Mouse (Mus musculus) midbrain, embryonic 15.5 days (tissue): ENCODE measurements around the gene Clec1b. TPM values are rescaled to one million over a fixed set of nuclear protein-coding genes. Genes with fewer than 3 reads are reported as not detected.

Experiments used
- ATAC-seq: fragments of 200-750 bp; cut with Nextera tagmentation; replicated peaks from 2 replicates; pipeline ENCODE4 v1.8.0; 2017; ENCODE audit warnings: moderate TSS enrichment
- H3K27ac ChIP-seq: fragments of 300-500 bp; sonication (generic); 2 replicates; pipeline ENCODE4 v1.5.1; 2015; ENCODE audit warnings: mild to moderate bottlenecking, inconsistent platforms
- H3K27me3 ChIP-seq: fragments of 300-500 bp; sonication (generic); replicated peaks from 2 replicates; pipeline ENCODE4 v1.6.1; 2015; ENCODE audit warnings: inconsistent platforms
- H3K36me3 ChIP-seq: fragments of 300-500 bp; sonication (generic); replicated peaks from 2 replicates; pipeline ENCODE4 v1.6.1; 2015; ENCODE audit warnings: inconsistent platforms
- H3K4me1 ChIP-seq: fragments of 300-500 bp; sonication (generic); 2 replicates; pipeline ENCODE4 v1.6.1; 2015; ENCODE audit warnings: inconsistent platforms
- H3K4me2 ChIP-seq: fragments of 300-500 bp; sonication (generic); 2 replicates; pipeline ENCODE4 v1.6.1; 2015; ENCODE audit warnings: inconsistent platforms, mild to moderate bottlenecking, moderate library complexity
- H3K4me3 ChIP-seq: fragments of 300-500 bp; sonication (generic); 2 replicates; pipeline ENCODE4 v1.5.1; 2015; ENCODE audit warnings: mild to moderate bottlenecking, inconsistent platforms
- H3K9ac ChIP-seq: fragments of 300-500 bp; sonication (generic); 2 replicates; pipeline ENCODE4 v1.6.1; 2015; ENCODE audit warnings: mild to moderate bottlenecking, inconsistent platforms
- H3K9me3 ChIP-seq: fragments of 300-500 bp; sonication (generic); 2 replicates; pipeline ENCODE4 v1.6.1; 2016; ENCODE audit warnings: inconsistent platforms
- WGBS: fragments of 180-500 bp; shearing (Covaris S2); methylation state at CpG from one replicate; pipeline ENCODE4 v1.1.7; 2015; ENCODE audit warnings: mixed read lengths; 5-methylcytosine and 5-hydroxymethylcytosine counted together
- polyA plus RNA-seq: library from polyadenylated mRNA; unstranded; fragments of >200 nt; fragmentation: Nextera tagmentation; extraction: Ambion mirVana; gene quantifications from 2 replicates; pipeline ENCODE4 v1.2.1, GENCODE M21; 2015

The Clec1b gene
- polyA plus RNA-seq, 1 experiment from 2014 or later = 1.6 TPM

DNA sequence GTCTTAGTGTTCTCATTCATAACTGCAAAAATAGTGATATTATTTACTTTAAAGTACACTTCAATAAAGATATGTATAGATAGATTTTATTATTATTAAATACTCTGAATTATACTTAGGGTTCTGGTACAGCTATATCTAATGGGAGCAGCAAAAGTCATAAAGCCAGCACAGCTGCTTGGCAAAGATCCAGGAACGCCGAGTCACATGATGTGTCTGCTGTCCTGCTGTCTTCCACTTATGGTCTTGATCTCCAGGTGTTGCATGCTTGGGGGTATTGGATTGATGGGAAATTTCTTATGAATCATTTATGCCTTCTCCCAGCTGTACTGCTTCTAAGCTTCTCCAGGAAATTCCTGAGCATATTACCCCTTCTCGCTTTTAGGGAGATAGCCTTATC is 13.6 kb upstream of the Clec1b start:
- H3K4me3 ChIP-seq = no peak overlapping the region
- no peak overlapping the region for H3K27ac ChIP-seq
- no peaks in the 10 kb centered on the region for H3K36me3 ChIP-seq
- ATAC-seq = no peak
- no peak overlapping the region for H3K4me2 ChIP-seq
- H3K9ac ChIP-seq = no peak overlapping the region
- no peaks in the 10 kb centered on the region for H3K9me3 ChIP-seq
- WGBS = 88% methylated on average over 3 of the region's 3 CpGs
- no peaks in the 10 kb centered on the region for H3K27me3 ChIP-seq
- no peaks in the 10 kb centered on the region for H3K4me1 ChIP-seq

DNA sequence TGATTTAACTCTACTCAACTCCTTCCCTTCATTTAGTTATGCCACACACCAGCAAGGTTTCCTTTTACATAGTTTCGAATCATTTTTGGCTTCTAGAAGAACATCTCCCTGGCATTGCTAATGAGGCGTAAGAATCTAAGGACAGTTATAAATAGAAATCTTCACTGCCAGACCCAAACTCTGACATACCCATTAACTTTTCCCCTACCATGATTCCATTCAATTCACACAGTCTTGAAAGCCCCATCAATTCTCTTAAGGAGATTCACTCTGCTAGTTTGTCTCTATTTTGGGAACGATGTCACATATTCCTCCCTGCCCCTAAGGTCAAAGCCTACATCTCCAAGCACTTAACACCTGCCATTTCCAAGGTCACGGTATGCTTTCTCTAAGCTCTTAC is 12.1 kb upstream of the Clec1b start:
- Histone ChIP-seq H3K4me1 (no peaks in the 10 kb centered on the region), H3K27ac (no peak overlapping the region), H3K27me3 (no peaks in the 10 kb centered on the region), H3K9ac (no peak overlapping the region), H3K4me2 (no peak overlapping the region), H3K36me3 (no peaks in the 10 kb centered on the region), H3K4me3 (no peak overlapping the region), H3K9me3 (no peaks in the 10 kb centered on the region)
- WGBS = 75% methylated on average over 4 of the region's 4 CpGs
- ATAC-seq = no peak

DNA sequence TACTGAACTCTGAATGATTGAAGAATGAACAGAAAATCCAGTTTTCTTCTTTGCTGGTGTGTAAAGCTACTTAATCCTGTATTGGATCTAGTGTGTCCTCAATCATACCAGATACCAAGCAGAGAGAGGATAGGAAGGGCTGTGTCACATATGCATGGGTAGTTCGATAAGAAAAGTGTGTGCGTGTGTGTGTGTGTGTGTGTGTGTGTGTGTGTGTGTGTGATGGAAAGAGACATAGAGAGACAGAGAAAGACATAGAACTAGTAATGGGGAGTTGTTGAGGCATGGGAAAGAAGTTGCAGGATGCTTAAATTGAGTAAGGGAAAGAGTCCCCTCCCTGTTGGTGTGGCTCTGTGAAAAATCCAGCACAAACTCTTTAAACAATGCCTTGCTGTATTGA is 11.3 kb upstream of the Clec1b start, which contains the start of gene Clec12b:
Gene Clec12b, minus strand, starts transcription at position 101 of the 400 bp plus-strand sequence.
- H3K36me3 ChIP-seq = no peaks in the 10 kb centered on the region
- no peaks in the 10 kb centered on the region for H3K4me1 ChIP-seq
- no peak within 1 kb of the TSS for H3K9ac ChIP-seq
- H3K4me2 ChIP-seq = no peak within 1 kb of the TSS
- ATAC-seq = no peak
- H3K9me3 ChIP-seq = no peaks in the 10 kb centered on the region
- no peaks in the 10 kb centered on the region for H3K27me3 ChIP-seq
- H3K27ac ChIP-seq = no peak within 1 kb of the TSS
- H3K4me3 ChIP-seq = no peak within 1 kb of the TSS
- WGBS = 79% methylated on average over 2 of the region's 2 CpGs

DNA sequence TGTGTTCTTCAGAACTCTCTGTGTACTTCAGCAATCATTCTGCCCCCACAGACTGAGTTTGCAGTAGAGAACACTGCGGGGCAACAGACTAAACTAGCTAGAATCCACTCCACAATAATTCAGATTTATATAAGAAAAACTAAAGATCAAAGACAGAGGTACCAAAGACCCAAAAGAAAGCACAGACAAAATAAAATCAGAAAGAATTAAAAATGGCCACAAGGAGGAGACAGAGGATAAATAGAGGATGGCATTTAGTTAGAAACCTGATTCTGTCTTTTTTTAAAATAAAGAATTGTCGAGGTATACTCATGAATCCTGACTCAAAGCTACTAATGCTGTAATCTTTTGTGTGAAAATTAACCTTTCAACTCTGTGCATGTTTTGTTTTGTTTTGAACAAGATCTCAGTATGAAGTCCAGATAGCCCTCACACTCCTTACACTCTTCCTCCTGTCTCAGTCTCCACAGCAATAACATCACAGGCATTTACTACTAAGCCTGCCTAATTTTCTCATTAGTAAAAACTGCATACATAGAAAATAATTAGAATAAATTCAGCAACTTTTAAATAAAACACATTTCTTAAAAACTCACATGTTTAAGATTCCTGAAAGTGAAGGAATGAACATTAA is 3.9 kb upstream of the Clec1b start:
- Histone ChIP-seq H3K36me3 (no peaks in the 10 kb centered on the region), H3K9me3 (no peaks in the 10 kb centered on the region), H3K27ac (no peak overlapping the region), H3K9ac (no peak overlapping the region), H3K4me2 (no peak overlapping the region), H3K4me1 (no peaks in the 10 kb centered on the region), H3K4me3 (no peak overlapping the region), H3K27me3 (no peaks in the 10 kb centered on the region)
- 29% methylated on average over 2 of the region's 2 CpGs for WGBS
- ATAC-seq = peak; percentile 75

DNA sequence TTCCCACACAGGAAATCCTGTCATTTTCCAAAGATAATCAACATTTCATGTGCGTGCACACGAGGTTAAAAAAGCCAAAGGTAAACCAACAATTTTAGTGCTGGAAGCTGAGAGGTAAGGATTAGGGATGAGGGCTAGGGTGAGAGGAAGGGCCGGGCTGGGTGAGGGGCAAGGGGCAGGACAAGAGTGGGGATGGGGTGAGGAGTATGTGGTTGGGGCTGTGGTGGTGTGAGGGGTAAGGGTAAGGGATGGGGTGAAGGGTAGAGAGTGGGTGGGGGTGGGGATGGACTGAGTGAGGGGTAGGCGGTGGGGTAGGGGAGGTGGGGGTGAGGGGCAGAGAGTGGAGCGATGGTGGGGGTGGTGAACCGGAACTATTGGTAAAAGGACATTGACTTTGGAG is 3.4 kb upstream of the Clec1b start:
- no peak overlapping the region for H3K4me2 ChIP-seq
- H3K4me1 ChIP-seq = no peaks in the 10 kb centered on the region
- no peaks in the 10 kb centered on the region for H3K36me3 ChIP-seq
- ATAC-seq = peak; percentile 87
- no peaks in the 10 kb centered on the region for H3K9me3 ChIP-seq
- no peaks in the 10 kb centered on the region for H3K27me3 ChIP-seq
- H3K9ac ChIP-seq = no peak overlapping the region
- no peak overlapping the region for H3K27ac ChIP-seq
- H3K4me3 ChIP-seq = no peak overlapping the region
- 84% methylated on average over 6 of the region's 6 CpGs for WGBS

DNA sequence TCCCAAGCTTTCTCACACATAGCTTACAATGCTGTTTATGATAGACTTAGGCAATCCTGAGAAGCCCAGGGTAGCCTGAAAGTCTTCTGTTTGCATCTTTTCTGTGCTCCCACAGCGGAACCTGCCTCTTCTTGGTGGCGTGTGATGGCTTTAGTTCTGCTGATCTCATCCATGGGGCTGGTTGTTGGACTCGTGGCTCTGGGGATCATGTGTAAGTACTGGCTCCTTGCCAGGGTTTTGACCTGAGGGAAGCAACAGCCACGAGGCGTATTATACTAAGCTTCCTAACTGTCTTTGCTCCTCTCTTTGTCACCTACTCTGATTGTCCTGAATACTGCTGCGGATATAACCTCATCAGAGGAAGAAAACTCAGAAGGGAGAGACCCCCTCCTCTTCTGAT is 2.8 kb downstream of the Clec1b start:
- Histone ChIP-seq H3K36me3 (no peaks in the 10 kb centered on the region), H3K4me3 (no peak overlapping the region), H3K27ac (no peak overlapping the region), H3K9ac (no peak overlapping the region), H3K4me2 (no peak overlapping the region), H3K4me1 (no peaks in the 10 kb centered on the region), H3K9me3 (no peaks in the 10 kb centered on the region), H3K27me3 (no peaks in the 10 kb centered on the region)
- 58% methylated on average over 6 of the region's 6 CpGs for WGBS
- no peak for ATAC-seq

DNA sequence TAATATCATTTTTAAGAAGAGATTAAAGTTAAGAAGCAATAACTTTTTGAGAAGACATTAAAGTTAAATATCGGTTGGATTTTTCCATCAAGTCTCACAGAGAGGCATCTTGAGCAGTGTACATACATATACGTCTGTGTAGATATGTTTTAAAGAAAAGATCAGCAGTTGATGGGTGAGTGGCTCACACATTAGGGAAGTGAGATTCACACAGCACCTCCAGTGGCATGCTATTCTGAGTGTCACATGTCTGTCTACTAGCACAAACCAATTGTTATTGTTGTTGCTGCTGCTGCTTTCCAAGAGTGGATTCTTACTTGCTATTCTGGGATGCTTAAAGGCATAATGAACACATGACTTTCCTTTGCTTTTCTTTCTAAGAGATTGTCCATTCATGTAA is 5.3 kb downstream of the Clec1b start:
- H3K27me3 ChIP-seq = no peaks in the 10 kb centered on the region
- H3K4me3 ChIP-seq = no peak overlapping the region
- no peak overlapping the region for H3K27ac ChIP-seq
- no peak for ATAC-seq
- no peaks in the 10 kb centered on the region for H3K4me1 ChIP-seq
- H3K36me3 ChIP-seq = no peaks in the 10 kb centered on the region
- H3K9me3 ChIP-seq = no peaks in the 10 kb centered on the region
- 96% methylated on average over 2 of the region's 2 CpGs for WGBS
- H3K4me2 ChIP-seq = no peak overlapping the region
- no peak overlapping the region for H3K9ac ChIP-seq

DNA sequence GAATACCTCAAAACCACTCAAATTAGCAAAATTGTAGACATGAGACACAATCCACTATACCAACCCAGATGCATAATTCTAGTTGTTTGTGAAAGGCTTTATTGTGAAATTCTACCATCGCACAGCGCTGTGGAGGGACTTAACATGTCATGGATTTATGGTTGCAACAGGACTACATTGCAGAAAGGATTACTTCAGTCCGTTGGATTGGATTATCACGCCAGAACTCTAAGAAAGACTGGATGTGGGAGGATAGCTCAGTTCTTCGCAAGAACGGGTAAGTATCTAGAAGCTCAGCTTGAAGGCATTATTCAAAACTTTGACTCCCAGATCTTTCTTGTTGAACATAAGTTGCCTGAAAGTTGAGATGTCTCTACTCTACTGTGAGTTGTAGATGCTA is 6.3 kb downstream of the Clec1b start:
- no peak for ATAC-seq
- no peaks in the 10 kb centered on the region for H3K9me3 ChIP-seq
- WGBS = 39% methylated on average over 6 of the region's 6 CpGs
- no peaks in the 10 kb centered on the region for H3K27me3 ChIP-seq
- H3K4me1 ChIP-seq = no peaks in the 10 kb centered on the region
- H3K9ac ChIP-seq = no peak overlapping the region
- no peak overlapping the region for H3K27ac ChIP-seq
- H3K36me3 ChIP-seq = no peaks in the 10 kb centered on the region
- no peak overlapping the region for H3K4me2 ChIP-seq
- H3K4me3 ChIP-seq = no peak overlapping the region

DNA sequence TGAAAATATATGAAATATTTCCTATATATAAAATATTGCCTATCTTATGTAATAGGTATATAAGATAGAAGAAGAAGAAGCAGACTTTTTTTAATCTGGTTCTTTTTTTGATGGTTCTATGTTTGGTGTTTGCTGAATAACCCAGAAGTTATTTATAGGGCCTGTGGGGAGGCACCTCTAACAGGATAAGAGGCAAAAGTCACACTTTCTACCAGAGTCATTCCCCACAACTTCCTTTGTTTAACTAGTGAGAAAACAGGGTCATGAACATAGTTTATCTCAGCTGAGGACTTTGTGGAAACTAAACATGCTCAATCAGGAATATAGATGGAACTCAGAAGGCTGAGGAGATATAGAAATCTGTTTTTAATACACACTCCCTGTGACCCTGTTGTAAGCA is 8.9 kb downstream of the Clec1b start:
- Histone ChIP-seq H3K9ac (no peak overlapping the region), H3K4me3 (no peak overlapping the region), H3K27ac (no peak overlapping the region), H3K9me3 (no peaks in the 10 kb centered on the region), H3K4me1 (no peaks in the 10 kb centered on the region), H3K4me2 (no peak overlapping the region), H3K36me3 (no peaks in the 10 kb centered on the region), H3K27me3 (no peaks in the 10 kb centered on the region)
- ATAC-seq = no peak

DNA sequence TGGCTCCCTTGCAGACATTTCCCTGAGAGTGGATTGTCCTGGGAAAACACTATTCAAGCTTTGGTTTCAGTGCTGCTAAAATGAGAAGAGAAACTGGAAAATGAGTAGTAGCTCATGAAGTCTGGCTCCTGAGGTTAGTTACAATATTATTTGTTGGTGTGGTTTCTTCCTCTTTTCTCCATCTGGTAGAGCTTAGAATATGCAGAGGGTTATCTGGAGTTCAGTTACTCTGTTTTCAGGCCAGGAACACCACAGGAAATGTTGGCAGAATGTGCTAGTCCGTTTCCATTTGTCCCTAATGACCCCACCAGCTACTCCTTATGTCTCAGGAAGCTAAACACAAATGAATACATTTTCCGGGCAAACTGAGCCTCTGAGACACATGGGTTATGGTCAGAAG is 10.2 kb downstream of the Clec1b start:
- Histone ChIP-seq H3K27me3 (no peaks in the 10 kb centered on the region), H3K36me3 (no peaks in the 10 kb centered on the region), H3K9me3 (no peaks in the 10 kb centered on the region), H3K4me3 (no peak overlapping the region), H3K9ac (no peak overlapping the region), H3K27ac (no peak overlapping the region), H3K4me1 (no peaks in the 10 kb centered on the region), H3K4me2 (no peak overlapping the region)
- no peak for ATAC-seq
- WGBS = 59% methylated on average over 2 of the region's 2 CpGs

DNA sequence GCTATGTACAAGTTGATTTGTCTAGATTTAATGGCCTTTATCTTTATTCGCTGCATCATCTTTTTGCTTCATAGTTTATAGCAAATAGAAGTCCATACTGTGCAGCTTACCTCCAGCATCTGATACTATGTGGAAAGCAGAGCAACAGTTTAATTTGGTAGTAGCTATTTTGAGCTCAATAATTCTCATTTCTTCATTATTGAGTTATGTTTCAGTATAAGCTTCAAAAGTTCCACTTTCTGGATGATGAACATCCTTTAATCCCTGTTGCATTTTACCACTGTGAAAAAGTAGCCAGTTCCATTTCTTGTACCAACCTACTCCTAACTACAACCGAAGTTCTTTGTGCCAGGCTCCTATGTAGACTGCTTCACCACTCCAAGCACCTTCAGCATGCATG is 11.5 kb downstream of the Clec1b start, which contains the start of gene Clec9a:
Gene Clec9a, plus strand, starts transcription at position 301 of the 400 bp plus-strand sequence.
- ATAC-seq = no peak
- H3K4me1 ChIP-seq = no peaks in the 10 kb centered on the region
- no peaks in the 10 kb centered on the region for H3K9me3 ChIP-seq
- no peak within 1 kb of the TSS for H3K4me3 ChIP-seq
- H3K27ac ChIP-seq = no peak within 1 kb of the TSS
- no peak within 1 kb of the TSS for H3K4me2 ChIP-seq
- WGBS = 84% methylated on average over 2 of the region's 2 CpGs
- H3K27me3 ChIP-seq = no peaks in the 10 kb centered on the region
- H3K9ac ChIP-seq = no peak within 1 kb of the TSS
- H3K36me3 ChIP-seq = no peaks in the 10 kb centered on the region

DNA sequence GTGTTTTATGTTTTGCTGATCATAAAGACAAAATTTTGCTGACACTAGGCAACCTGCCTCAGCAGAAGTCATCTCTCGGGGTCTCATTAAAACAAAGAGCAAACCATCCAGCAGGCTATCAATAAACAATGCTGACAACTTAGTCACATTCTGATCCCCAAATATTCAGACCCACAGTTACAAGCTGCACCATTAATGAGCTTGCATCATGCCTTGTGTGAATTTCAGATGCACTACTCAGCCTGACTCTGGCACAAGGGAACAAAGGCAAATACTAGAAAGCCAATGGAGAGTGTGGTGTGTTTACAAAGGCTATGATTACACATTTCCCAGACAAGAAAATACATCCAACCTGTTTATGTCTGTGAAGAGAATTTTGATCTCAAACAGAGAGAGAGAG is 17.1 kb downstream of the Clec1b start:
- ATAC-seq = peak; percentile 88
- 57% methylated on average over 1 of the region's 1 CpGs for WGBS

DNA sequence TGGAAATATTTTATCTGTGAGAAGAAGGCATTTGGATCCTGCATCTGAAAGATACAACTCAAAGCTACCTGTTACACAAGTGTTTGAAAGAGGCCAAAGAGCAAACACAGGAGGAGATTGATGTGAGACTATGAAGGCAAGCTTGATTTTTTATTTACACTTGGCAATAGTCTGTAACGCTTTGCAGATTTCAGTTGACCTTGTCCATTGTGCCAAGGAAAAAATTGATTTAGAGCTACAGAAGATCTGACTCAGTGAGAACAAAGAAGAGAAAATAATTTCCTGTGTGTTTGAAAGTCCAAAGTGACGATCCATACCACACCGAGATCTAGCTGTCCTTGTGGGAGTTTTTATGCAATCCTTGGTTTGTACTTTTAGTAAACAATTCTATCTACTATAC is 25.2 kb downstream of the Clec1b start:
- no peak for ATAC-seq
- Histone ChIP-seq H3K4me2 (no peak overlapping the region), H3K4me1 (no peaks in the 10 kb centered on the region), H3K27me3 (no peaks in the 10 kb centered on the region), H3K27ac (no peak overlapping the region), H3K9ac (no peak overlapping the region), H3K9me3 (no peaks in the 10 kb centered on the region), H3K36me3 (no peaks in the 10 kb centered on the region), H3K4me3 (no peak overlapping the region)
- WGBS = 91% methylated on average over 3 of the region's 3 CpGs

More for the DNA sequence above, 17.1 kb downstream of the Clec1b start:
- Histone ChIP-seq H3K4me2 (no peak overlapping the region), H3K9ac (no peak overlapping the region), H3K27me3 (no peaks in the 10 kb centered on the region), H3K4me3 (no peak overlapping the region), H3K27ac (no peak overlapping the region), H3K4me1 (no peaks in the 10 kb centered on the region), H3K36me3 (no peaks in the 10 kb centered on the region), H3K9me3 (no peaks in the 10 kb centered on the region)
